Mouse (Mus musculus): ENCODE data around the gene Ly6f.
"Not testable (repeated sequence)": the region's sequence is repeated elsewhere in the genome, so short reads cannot be mapped to it uniquely, and the experiment has no call there.

The Ly6f gene

DNA sequence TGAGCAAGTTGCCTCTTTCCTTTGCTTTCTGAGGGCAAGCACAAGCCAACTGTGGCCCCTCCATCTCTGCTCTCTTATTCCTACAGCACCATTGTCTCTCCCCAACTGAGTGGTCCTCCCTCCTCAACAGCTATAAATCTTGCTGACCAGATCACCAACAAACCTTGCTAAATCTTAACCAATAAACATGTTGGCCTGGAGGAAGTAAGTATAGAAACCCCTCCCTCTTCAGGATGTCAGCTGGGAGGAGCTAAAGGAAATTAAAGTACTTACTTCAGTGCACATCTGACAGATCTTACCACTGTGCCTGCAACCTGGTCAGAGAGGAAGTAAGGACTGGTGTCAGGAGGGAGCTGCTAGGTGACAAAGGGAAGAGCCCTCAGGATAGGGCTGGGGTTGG lies at the start of gene Ly6f:
TSS of gene Ly6f (plus strand) at position 301 of the 400 bp plus-strand sequence.
- DNase-seq = no peak

DNA sequence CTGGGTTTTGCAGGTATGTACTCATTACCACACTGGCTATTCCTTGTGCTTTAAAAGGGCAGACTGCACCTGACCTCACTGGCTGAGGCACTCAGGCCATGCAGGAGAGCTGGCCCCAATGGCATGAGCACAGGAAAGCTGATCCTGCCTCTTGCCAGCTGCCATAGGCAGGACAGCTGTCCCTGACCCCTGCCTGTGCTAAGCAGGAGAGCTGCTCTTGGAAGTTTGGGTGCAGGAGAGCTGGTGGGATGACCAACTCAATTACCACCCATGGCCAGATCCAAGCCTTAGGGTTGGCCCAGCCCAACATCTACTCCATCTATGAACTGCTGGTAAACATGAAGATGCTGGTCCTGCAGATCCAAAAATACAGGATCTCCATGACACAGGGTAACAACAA lies 46.3 kb upstream of the Ly6f start:
- DNase-seq = no peak

DNA sequence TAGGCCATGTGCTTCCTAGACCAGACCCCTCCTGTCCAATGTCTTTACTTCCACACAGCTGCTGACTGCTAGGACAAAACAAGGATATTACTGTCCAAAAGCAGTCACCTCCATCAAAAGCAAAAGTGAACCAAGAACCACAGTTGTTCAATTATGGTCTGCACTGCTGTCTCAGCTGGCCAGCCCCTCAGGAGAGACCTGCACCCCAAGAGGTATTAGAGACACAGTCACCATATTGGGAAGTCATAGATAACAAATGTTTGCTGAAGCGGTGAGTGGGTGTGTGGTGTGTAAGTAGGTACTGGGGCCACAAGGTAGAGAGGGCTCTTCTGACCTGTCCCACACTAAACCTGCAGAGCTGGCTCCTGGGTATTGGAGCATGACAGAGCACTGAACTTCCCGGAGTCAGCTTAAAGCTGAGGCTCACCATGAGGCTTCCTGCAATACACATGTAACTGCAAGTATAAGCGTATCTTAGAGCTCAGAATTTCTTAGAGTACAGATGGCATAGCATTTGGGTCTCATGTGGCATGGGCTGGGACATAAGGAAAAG lies 30.4 kb upstream of the Ly6f start:
- peak; percentile 13 for DNase-seq

DNA sequence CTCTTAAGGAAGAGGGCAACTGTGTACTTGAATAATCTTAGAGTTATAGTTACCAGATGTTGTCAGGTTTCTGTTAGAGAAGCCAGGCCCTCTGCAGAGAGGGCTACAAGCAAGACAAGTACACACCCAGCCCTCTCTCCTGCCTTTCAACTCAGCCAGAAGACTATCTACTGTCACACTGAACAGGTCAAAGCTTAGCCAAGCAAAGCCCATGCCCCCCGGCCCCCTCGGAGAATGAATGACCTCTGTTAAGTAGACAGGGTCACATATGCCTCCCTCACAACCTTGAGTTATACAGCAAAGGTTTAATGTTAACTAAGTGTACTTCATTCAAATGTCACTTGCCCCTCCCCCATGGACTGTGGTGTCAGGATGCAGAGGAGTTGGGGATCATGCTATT lies 27.7 kb upstream of the Ly6f start:
- peak; percentile 14 for DNase-seq

DNA sequence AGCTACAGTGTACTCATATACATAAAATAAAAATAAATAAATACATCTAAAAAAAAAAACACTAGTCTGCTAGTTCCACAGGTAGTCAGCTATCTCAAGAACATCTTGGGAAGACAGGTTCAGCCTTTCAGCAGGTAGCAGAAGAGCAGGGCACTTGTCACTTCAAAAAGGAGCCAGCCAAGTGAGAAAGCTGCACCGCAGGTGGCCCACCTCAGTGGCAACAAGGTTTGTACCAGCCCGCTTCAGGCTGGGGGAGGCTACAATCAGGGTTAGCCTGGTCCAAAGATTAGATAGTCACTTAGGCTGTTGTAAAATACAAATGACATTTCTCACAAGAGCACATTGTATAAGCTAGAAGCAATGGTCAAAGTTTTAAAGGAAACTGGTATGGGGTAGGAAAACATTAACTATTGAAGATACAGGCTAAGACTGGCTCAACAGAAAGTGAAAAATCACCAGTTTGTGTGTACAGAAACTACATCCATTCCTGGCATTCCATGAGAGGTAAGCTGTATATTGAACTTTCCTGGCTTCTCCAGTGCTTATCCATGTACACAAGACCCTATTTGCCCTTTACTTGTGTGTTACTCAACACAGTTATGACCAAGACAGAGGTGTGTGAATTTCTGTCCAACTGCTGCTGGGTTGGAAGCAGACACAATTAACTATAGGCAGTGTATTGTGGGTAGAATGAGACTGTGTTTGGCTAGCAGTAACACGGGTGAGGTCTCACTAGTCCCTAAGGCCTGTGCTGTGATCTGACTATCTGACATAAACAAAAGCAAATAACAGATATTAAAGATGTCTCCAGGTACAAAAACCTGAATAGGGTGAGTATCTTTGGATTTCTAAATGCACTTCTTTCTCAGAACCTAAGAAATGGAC lies 25.2 kb upstream of the Ly6f start:
- DNase-seq = no peak

DNA sequence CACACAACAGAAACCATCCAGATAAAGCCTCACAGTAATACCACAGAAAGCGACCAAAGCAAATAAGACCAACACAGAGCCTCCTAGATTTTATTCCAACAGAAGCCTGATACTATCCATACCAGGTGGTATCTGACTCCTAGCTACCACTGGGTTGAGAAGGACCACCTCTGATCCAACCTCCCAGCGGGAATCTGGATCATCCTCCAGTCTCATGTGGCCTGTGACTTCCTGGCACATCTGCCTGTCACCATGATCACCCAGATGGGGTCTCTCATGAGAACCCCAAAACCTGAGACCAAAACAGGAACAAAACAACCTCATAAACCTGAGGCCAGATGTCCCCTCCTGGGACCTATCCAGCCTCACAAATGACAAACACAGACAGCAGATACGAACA lies 13.6 kb upstream of the Ly6f start:
- DNase-seq = no peak

DNA sequence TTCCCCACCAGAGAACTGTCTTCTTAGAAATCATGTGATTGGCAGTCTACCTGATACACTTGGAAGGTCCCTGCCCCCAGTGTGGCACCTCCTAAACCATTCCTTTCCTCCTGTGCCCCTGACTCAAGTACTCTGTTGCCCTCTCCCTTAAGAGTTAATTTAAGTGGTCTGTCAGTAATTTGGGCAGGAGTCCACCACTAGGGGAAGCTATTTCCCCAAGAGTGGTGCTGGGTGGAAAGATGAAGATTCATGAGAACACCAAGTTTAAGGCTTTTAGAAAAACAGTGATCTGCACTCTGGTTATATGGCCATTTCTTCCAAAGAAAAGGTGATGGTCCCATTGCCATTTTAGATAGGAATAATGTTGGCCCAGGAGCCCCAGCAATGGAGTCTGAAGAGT lies 2.4 kb upstream of the Ly6f start:
- no peak for DNase-seq

DNA sequence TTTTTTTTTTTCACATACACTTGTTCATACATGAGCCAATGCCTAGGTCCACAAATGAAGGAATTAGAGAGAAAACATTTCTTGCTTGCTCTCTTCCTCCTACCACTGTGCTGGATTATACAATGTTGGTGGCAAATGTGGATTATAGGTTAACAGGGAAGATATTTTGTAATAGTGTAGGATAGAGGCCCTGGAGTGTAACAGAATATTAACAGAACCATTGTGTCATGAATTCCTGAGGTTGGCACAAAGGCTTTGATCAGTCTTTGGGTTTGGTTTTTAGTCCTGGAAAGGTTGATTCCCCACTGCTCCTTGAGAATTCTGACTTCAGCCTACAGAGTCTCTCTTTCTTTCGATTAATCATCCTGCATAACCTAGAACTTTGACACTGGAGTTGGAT lies 1.6 kb upstream of the Ly6f start:
- no peak for DNase-seq

DNA sequence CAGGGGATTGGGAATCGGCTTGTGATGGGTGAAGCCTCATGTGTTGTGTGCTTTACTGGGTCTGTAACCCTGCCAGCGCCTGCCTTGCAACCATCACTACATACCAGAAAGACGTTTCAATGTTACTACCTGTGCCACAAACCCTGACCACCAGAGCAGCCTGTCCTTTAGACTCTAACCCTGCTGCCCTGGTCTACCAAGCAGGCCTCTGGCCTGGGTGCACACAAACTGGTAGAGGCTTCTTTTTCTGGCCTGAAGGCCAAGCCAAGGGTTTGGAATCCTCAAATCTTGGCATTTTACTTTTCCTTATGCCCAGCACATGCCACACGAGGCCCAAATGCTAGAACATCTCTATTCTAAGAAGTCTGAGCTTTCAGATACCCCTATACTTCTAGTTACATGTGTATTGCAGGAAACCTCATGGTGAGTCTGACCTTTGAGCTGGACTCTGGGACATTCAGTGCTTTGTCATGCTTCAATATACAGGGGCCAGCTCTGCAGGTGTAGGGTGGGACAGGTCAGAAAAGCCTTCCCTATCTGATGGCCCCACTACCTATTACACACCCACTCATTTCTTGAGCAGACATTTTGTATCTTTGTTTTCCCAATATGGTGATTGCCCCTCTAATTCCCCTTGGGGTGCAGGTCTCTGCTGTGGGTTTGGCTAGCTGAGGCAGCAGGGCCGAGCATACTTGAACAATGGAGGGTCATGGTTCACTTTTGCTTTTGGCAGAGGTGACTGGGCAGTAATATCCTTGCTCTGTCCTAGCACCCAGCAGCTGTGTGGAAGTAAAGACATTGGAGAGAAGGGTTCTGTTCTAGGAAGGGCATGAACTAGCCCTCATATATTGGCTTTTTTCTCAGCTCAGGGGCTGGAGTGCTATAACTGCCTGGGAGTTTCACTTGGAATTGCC lies 952 bp downstream of the Ly6f start:
- DNase-seq = no peak

DNA sequence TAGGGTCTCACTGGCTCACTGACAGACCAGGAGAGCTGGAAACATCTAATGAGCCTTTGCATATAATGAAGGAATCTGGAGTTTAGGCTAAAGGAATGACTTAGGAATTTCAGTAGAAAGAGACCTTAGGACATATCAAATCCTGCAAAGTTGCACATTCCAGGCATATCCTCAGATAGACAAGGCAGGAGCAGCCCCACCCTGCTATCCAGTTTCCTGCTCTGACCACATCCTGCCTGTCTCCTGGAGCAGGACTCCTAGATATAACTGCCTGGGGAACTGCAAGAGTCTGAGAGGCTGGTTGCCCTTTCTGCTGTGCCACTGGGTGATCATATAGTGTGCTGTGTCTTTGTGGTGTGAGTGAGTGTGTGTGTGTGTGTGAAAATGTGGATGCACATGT lies 1.9 kb downstream of the Ly6f start:
- no peak for DNase-seq

DNA sequence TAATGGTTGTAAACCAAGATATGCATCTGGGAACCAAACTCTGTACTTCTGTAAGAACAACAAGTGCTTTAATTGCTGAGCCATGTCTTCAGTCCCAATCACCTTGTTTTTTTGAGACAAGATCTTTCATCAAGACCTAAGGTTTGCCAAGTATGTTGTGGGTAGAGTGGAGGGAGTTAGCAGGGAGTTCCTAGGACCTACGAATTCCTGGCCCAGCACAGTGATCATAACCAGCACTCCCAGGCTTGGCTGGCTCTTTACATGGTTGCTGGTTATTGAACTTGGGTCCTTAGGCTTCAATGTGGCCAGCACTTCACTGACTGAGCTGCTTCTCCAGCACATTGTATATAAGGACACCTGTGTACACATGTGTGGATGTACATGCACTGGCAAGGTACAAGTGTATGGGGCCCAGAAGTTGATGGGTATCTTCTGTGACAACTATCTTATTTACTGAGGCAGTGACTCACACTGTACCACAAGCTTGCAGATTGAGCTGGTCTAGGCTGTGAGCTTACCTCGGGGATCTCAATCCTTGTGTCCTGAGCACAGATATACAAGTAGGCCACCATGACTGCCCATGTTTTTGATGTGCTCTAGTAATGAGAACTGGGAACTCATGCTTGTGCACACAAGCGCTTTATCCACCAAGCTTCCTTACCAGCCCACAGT lies 2.6 kb downstream of the Ly6f start:
- DNase-seq = no peak

DNA sequence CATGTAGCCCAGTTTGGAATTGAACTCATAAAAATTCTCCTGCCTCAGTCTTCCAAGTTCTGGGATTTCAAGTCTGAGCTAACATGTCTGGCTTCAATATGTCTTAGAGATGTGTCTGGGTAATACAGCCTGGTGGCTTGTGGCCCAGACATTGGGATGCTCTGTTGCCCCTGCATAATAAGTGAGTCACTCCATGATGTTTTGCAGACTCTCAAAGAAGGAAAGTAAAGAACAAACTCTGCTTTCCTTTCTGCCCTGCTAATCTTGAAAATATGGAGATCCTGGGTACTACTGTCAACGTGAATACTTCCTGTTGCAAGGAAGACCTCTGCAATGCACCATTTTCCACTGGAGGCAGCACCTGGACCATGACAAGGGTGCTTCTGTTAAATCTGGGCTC lies 3.2 kb downstream of the Ly6f start:
- no peak for DNase-seq

DNA sequence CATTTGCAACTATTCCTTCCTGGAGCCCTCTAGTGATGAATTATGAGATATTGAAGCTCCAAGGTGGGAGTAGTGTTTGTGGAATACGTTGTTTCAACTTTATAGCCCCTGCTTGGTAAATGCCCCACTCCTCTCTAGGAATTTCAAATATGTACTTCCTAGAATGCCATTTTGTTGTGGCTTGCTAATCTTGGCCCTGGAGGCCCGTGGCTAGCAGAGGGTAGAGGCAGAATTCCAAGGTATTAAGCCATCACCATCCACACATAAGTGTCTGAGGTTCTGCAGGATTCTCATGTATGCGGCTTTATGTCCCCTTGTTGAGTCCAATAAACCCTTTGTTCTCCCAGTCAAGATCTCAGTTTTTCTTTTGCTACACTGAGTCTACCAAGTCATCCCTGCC lies 3.7 kb downstream of the Ly6f start:
- DNase-seq = no peak

DNA sequence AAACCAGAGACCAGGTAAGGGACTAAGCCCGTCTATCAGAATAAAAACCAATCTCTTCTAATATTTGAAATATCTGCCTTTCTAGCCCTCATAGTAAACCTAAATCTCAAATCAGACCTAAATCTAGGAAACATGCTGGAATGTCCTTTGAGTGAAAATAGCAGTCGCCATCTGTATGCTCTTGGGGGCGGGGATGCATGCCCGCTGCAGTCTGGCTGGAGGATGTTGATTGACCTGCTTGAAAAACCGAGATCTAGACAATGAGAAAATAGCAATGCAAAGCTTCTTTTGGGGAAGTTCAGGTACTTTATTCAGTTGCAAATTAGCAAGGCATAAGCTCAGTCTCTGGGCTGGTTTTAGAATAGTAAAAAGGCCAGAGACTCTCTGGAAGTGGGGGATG lies 13.8 kb downstream of the Ly6f start:
- not testable (repeated sequence) for DNase-seq

DNA sequence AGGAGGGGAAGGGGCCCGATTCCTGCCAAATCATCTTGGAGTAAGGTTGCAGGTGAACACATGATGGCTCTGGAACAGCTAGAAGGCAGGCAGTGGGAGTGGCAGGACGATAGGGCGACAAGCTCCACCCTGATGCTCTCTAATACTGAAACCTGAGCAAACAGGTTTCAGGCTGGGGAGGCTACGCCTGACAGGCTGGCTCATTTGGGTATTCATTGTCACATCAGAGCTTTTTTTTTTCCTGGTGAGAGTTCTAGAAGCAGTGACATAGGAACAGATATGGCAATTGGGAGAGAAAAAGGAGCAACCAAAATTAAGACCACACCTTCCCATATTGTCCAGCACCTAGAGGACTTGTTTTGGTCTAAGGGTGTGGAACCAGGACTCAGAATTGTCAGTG lies 18.3 kb downstream of the Ly6f start:
- not testable (repeated sequence) for DNase-seq

DNA sequence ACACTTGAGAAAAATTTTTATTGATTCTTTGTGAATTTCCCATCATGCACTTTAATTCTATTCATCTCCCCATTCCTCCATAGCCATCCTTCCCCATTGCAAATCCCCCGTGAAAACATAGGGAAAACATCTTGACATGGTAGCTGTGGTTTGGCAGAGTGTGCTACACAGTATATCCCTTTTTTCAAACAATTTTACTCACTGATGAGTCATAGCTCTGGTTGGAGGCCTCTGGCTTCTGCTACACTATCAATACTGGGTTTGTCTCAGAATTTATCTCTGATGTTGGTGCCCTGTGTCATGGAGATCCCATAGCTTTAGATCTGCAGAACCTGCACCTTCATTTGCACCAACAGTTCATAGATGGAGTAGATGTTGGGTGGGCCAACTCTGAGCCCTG lies 24.2 kb downstream of the Ly6f start:
- no peak for DNase-seq

DNA sequence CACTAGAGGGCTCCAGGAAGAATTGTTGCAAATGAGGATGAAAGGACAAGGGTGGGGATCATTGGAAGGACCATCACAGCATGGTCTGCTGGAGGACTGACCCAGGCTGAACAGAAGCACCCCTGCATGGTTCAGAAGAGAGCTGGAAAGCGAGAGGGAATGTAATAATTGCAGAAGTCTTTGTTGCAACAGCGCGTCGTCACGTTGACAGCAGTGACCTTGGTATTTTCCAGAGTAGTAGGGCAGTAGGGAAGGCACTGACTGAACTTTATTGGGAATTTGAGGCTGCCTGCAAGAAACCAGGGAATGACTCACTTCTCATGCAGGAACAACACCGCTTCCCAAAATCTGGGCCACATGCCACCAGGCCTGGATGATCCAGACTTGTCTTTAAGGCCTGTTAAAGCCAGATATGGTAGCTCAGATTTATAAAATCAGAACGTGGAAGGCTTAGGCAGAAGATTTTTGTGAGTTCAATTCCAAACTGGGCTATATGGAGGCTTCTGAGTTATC lies 25.7 kb downstream of the Ly6f start:
- no peak for DNase-seq

DNA sequence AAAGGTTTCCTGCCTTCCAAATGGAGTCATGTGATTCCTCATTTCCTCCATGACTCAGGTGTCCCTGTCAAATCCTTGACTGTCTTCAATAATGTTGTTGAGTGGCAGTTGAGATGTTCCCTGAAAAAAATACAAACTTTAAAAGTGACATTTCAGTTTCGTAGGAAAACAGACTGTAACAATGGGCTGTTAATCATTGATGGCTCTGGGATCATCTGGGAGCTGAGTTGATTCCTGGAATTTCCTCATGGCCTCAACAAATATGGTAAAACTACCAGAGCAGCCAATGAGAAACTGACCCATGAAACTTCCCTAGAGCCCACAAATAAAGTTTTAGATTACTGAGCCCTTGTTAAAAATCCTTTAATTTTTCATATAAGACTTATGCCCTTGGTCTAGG lies 37.9 kb downstream of the Ly6f start:
- no peak for DNase-seq

DNA sequence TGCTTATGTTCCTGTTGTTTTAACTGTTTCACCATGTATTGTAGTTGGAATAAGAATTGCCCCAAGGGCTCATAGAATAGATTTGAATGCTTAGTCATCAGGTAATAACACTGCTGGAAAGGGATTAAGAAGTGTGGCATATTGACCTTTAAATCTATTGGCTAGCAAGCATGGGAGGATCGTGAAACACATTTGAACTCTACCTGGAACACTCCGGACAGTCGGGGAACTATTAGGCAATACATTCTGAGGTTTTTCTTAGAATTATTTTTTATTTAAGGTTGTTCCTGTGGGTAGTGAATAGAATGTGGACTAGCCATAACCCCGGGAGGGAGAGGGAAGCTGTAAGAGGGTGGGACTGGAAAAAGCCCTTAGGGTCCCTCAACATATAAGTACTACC lies 41.0 kb downstream of the Ly6f start:
- no peak for DNase-seq

DNA sequence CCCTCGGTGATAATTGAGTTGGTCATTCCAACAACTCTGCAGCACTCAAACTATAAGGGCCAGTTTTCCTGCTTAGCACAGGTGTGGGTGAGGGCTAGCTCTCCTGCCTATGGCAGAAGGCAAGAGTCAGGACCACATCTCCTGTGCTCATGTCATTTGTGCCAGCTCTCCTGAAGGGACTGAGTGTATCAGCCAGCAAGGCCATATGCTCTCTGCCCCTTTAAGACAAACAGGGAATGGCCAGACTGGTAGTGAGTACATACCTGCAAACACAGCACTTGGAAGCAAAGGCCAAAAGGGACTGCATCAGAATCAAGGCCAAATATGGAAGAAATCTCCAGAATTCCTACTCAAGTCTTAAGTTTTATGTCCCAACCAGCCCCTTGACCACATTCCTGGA lies 41.7 kb downstream of the Ly6f start:
- no peak for DNase-seq

DNA sequence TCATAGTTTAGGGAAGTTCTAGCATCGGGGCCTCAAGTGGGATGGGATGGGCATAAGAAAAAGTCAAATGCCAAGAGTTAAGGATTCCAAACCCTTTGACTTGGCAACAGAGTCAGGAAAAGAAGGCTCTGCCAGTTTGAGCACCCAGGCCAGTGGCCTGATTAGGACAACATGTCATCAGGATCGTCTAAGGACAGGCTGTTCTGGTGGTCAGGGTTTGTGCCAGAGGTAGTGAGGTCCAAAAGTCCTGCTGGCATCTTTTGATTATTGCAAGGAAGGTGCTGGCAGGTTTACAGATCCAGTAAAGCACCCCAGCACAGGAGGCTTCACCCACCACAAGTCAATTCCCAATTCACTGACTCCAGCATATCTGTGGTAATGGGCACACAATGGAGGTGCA lies 46.2 kb downstream of the Ly6f start:
- no peak for DNase-seq

DNA sequence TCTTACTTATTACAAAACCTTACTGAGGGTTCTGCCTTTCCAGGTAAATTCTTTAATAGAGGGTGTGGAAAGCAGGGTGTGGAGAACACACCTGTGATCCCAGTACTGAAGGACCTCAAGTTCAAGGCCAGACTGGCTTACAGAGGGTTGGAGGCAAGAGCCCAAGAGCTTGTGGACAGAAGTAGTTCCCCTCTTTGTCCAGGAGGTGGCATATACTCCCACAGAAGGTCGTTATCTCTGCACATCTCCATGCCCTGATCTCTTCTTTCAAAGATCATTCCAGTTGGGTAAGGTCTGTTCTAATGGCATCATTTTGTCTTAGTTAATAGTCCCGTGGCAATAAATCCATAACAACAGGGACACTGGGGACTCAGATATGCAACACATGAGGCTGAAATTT lies 49.0 kb downstream of the Ly6f start:
- peak; percentile 7 for DNase-seq

DNA sequence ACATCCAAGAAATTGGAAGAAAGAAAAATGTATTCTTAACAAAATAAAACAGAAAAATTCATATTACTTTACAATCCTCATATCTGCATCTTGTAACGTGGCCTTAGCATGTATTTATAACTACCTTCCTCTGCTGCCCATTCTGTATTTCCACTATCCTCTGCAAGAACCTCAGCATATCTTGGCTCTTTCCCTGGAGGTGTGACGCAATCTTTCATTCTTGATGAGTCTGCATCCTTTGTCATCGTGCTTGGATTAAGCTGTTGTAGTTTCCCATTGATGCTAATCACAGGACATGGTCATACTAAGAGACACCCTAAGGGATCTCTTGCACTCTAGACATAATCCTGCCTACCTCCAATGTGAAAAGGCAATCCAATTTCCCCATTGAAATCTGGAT lies 50.4 kb downstream of the Ly6f start:
- no peak for DNase-seq

Data from kidney, postnatal 10 days (tissue).